Mouse (Mus musculus) liver, embryonic 16.5 days (tissue): Measurements from ENCODE around the gene Cdc42se2. TPM values are rescaled to one million over a fixed set of nuclear protein-coding genes. Genes with fewer than 3 reads are reported as not detected.

ENCODE experiments used
- ATAC-seq: fragments of 200-750 bp; cut with Nextera tagmentation; 2 replicates; pipeline ENCODE4 v1.8.0; 2017; ENCODE audit warnings: low read depth, mild to moderate bottlenecking, moderate number of reproducible peaks, moderate library complexity
- H3K27ac ChIP-seq: fragments of 300-500 bp; sonication (generic); 2 replicates; pipeline ENCODE4 v1.5.1; 2014; ENCODE audit warnings: mild to moderate bottlenecking, low read length
- H3K27me3 ChIP-seq: fragments of 300-500 bp; sonication (generic); 2 replicates; pipeline ENCODE4 v1.6.1; 2014; ENCODE audit warnings: low read depth, low read length, mixed read lengths; ENCODE audit not compliant: control insufficient read depth, insufficient read depth
- H3K36me3 ChIP-seq: fragments of 300-500 bp; sonication (generic); 2 replicates; pipeline ENCODE4 v1.6.1; 2014; ENCODE audit warnings: mild to moderate bottlenecking; ENCODE audit not compliant: control insufficient read depth, insufficient read depth
- H3K4me1 ChIP-seq: fragments of 300-500 bp; sonication (generic); 2 replicates; pipeline ENCODE4 v1.6.1; 2014; ENCODE audit warnings: low read depth, low read length, mixed read lengths; ENCODE audit not compliant: control insufficient read depth
- H3K4me2 ChIP-seq: fragments of 300-500 bp; sonication (generic); 2 replicates; pipeline ENCODE4 v1.6.1; 2014; ENCODE audit warnings: low read depth, low read length, mixed read lengths
- H3K4me3 ChIP-seq: fragments of 300-500 bp; sonication (generic); 2 replicates; pipeline ENCODE4 v1.5.1; 2014; ENCODE audit warnings: low read depth, mild to moderate bottlenecking, low read length
- H3K9ac ChIP-seq: fragments of 300-500 bp; sonication (generic); 2 replicates; pipeline ENCODE4 v1.6.1; 2014; ENCODE audit warnings: low read depth, low read length
- H3K9me3 ChIP-seq: fragments of 300-500 bp; sonication (generic); replicated peaks from 2 replicates; pipeline ENCODE4 v1.6.1; 2016; ENCODE audit warnings: low read length; ENCODE audit not compliant: control insufficient read depth
- WGBS: fragments of 180-500 bp; shearing (Covaris S2); extraction: QIAGEN DNeasy Blood & Tissue Kit; methylation state at CpG from one replicate; pipeline ENCODE4 v1.1.7; 2014; ENCODE audit not compliant: insufficient replicate concordance; 5-methylcytosine and 5-hydroxymethylcytosine counted together
- polyA plus RNA-seq: library from polyadenylated mRNA; unstranded; fragments of >200 nt; fragmentation: Nextera tagmentation; extraction: Ambion mirVana; gene quantifications from 2 replicates; pipeline ENCODE4 v1.2.1, GENCODE M21; 2015

The Cdc42se2 gene
- polyA plus RNA-seq, 1 experiment from 2014 or later: 19.1 TPM

DNA sequence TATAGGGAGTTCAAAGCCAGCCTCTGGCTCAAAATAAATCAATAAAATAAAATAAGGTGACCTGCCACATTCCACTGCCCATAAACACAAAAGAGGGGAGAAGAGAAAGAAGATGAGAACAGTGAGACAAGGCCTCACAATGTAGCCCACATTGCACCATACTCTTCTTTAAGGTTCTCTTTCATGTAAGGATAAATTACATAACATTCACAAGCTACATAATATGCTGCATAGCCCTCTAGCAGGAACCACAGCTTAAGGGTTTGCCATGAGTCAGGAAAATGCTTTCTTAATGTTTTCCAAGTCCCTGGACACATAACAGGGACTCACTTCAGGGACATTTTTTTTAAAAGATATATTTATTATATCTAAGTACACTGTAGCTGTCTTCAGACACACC is 15.9 kb downstream of the Cdc42se2 start:
- H3K36me3 ChIP-seq: no peaks in the 10 kb centered on the region
- no peaks in the 10 kb centered on the region for H3K27me3 ChIP-seq
- H3K4me1 ChIP-seq: peaks cover 20% of the 10 kb centered on the region
- H3K4me3 ChIP-seq: no peak overlapping the region
- H3K27ac ChIP-seq: no peak overlapping the region
- no peak overlapping the region for H3K4me2 ChIP-seq
- H3K9ac ChIP-seq: no peak overlapping the region
- no peak for ATAC-seq
- H3K9me3 ChIP-seq: no peaks in the 10 kb centered on the region

DNA sequence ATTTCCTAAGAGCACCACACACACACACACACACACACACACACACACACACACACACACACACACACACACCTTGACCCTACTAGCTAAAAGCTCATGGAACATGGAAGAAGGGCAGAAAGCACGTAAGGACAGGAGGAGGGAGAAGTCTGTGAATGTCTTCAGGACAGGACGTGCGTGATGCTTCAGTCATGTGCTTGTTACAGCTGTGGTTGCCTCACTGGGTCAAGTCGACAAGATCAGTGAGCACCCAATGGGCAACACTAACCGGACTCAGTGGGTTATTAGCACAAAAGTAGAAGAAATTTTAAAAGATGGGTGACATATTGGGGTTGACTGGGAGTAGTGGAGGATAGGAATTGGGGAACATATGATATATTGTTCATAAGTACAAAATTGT is 17.6 kb downstream of the Cdc42se2 start:
- H3K27ac ChIP-seq: no peak overlapping the region
- no peak overlapping the region for H3K4me3 ChIP-seq
- WGBS: 59% methylated on average over 5 of the region's 5 CpGs
- H3K27me3 ChIP-seq: no peaks in the 10 kb centered on the region
- H3K4me1 ChIP-seq: peaks cover 5% of the 10 kb centered on the region
- no peaks in the 10 kb centered on the region for H3K36me3 ChIP-seq
- H3K9ac ChIP-seq: no peak overlapping the region
- H3K9me3 ChIP-seq: no peaks in the 10 kb centered on the region
- H3K4me2 ChIP-seq: no peak overlapping the region
- no peak for ATAC-seq

DNA sequence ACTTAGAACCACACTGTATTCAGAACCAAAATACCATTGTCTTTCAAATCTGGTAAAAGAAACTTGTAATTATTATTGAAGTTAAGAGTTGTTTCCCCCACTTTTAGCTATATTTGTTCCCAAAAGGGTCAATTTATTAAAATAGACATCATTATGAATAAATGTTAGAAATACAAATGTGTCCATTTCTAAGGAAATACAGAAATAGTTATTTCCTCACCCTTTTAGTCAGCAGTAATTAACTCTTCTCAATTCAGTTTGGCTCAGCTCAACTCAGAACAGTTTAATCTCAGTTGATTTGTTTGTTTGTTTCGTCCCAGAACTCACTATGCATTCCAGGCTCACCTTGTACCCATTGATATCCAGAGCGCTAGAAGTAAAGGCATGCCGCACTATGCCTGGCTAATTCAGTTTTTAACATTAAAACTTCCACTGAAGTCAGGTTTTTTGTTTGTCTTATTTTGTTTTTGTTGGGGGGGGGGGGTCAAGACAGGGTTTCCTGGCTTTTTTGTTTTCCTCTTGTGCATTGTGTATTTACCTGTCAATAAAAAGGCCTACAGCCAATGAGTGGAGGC is 19.3 kb downstream of the Cdc42se2 start:
- 79% methylated on average over 3 of the region's 3 CpGs for WGBS

DNA sequence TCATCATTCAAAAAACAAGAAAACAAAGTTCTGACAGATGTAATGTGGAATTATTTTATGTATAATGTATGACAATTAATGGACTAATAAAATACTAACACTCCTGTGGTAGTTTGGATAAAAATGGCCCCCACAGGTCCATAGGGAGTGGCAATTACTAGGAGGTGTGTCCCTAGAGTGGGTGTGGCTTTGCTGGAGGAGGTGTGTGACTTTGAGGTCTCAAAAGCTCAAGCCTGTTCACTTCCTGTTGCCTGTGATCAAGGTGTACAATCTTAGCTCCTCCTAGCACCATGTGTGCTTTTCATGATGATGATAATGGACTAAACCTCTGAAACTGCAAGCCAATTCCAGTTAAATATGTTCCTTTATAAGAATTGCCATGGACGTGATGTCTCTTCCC is 22.7 kb downstream of the Cdc42se2 start:
- H3K4me2 ChIP-seq: no peak overlapping the region
- ATAC-seq: no peak
- WGBS: 91% methylated on average over 1 of the region's 1 CpGs
- no peaks in the 10 kb centered on the region for H3K36me3 ChIP-seq
- H3K9ac ChIP-seq: no peak overlapping the region
- H3K27ac ChIP-seq: no peak overlapping the region
- H3K27me3 ChIP-seq: no peaks in the 10 kb centered on the region
- H3K4me3 ChIP-seq: no peak overlapping the region
- no peaks in the 10 kb centered on the region; the same call in 1 of the 2 replicates for H3K4me1 ChIP-seq
- no peaks in the 10 kb centered on the region for H3K9me3 ChIP-seq

More for the DNA sequence above, 19.3 kb downstream of the Cdc42se2 start:
- no peak overlapping the region for H3K4me2 ChIP-seq
- no peak overlapping the region for H3K4me3 ChIP-seq
- no peaks in the 10 kb centered on the region for H3K36me3 ChIP-seq
- H3K27me3 ChIP-seq: no peaks in the 10 kb centered on the region
- no peaks in the 10 kb centered on the region for H3K9me3 ChIP-seq
- no peaks in the 10 kb centered on the region; the same call in 1 of the 2 replicates for H3K4me1 ChIP-seq
- H3K9ac ChIP-seq: no peak overlapping the region
- H3K27ac ChIP-seq: no peak overlapping the region
- ATAC-seq: no peak

DNA sequence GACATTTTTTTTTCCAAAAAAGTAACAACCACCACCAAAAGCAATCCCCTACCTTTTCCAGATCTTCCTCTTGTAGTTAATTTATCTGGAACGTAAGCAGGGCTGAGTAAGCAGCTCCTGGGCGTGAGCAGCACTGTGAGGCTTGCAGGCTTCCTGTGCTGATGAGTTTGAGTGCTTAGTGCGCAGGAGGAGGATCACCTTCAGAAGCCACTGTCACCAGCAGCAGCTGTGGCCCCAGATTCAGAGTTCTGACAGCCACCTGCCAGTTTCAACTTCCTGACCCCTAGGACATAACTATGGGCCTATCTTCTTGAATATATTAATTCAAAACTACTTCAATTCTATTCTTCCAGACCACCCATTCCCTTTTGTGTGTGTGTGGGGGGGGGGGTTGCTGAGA is 23.4 kb downstream of the Cdc42se2 start:
- Histone ChIP-seq H3K27ac (no peak overlapping the region), H3K4me3 (no peak overlapping the region), H3K4me1 (no peaks in the 10 kb centered on the region; the same call in 1 of the 2 replicates), H3K4me2 (no peak overlapping the region), H3K27me3 (no peaks in the 10 kb centered on the region), H3K36me3 (no peaks in the 10 kb centered on the region), H3K9me3 (no peaks in the 10 kb centered on the region), H3K9ac (no peak overlapping the region)
- ATAC-seq: no peak
- 45% methylated on average over 3 of the region's 3 CpGs for WGBS

DNA sequence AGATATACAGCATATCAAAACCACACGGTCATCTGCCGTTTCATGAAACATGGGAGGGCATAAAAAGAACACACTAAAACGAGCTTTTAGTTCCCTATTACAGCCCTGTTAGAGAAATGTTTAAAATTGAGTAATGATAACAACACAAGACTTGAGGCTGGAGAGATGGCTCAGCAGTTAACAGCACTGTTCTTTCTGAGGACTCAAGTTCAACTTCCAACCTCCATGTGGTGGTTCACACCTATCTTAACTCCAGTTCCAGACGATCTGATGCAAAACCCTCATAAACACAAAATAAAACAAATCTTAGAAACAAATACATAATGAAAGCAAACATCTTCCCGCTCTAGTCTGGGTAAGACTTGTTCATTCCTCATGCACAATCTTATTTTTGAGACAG is 24.7 kb downstream of the Cdc42se2 start:
- Histone ChIP-seq H3K4me1 (no peaks in the 10 kb centered on the region; the same call in 1 of the 2 replicates), H3K27ac (no peak overlapping the region), H3K27me3 (no peaks in the 10 kb centered on the region), H3K36me3 (no peaks in the 10 kb centered on the region), H3K4me3 (no peak overlapping the region), H3K9me3 (no peaks in the 10 kb centered on the region), H3K4me2 (no peak overlapping the region), H3K9ac (no peak overlapping the region)
- 59% methylated on average over 5 of the region's 5 CpGs for WGBS
- no peak for ATAC-seq

DNA sequence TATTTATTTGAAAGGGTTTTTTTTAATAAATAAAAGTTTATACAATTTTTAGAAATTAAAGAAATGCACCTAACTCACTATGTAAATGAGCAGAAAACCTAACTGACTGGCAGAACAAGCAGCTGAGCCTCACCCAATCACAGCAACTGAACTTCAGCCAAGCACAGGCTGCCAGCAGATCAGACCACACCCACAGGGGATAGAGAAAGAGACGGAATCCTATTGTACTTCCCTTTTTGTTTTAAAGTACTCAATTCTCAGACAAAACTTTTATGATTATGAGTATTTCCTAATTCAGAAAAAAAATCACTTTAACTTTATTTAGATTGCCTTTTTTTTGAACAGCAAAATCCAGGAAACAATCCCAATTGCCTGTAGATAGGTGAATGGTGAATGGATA is 29.5 kb downstream of the Cdc42se2 start:
- Histone ChIP-seq H3K4me2 (no peak overlapping the region), H3K4me1 (no peaks in the 10 kb centered on the region), H3K9ac (no peak overlapping the region), H3K36me3 (no peaks in the 10 kb centered on the region), H3K4me3 (no peak overlapping the region), H3K27me3 (no peaks in the 10 kb centered on the region), H3K9me3 (no peaks in the 10 kb centered on the region), H3K27ac (no peak overlapping the region)
- 6% methylated on average over 1 of the region's 1 CpGs for WGBS
- ATAC-seq: no peak

DNA sequence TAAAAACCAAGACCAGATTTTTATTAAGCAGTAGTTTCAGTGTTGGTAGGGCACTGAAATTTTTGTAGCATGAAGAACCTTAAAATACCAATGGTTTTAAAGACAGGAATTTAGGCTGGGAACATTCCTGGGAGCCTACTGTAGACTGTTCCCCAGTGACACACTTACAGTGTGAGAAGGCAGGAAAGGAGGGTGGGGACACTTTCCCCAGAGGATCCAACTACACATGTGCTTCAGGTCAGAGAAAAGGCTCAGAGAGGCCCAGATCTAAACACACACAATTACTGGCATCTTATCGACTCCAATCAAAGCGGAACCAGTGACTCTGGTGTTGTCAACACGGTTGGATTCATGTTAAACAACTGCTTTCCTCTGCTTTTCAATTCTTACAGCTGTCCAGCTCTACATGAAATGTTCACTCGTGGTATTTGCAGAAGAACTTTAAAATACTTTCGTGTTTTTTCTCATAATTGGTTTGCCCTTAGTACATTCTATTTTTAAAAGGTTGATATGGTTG is 32.3 kb downstream of the Cdc42se2 start:
- WGBS: 73% methylated on average over 5 of the region's 5 CpGs
- Histone ChIP-seq H3K9ac (no peak overlapping the region), H3K9me3 (no peaks in the 10 kb centered on the region), H3K36me3 (no peaks in the 10 kb centered on the region), H3K27ac (no peak overlapping the region), H3K4me3 (no peak overlapping the region), H3K27me3 (no peaks in the 10 kb centered on the region), H3K4me1 (no peaks in the 10 kb centered on the region), H3K4me2 (no peak overlapping the region)
- no peak for ATAC-seq

DNA sequence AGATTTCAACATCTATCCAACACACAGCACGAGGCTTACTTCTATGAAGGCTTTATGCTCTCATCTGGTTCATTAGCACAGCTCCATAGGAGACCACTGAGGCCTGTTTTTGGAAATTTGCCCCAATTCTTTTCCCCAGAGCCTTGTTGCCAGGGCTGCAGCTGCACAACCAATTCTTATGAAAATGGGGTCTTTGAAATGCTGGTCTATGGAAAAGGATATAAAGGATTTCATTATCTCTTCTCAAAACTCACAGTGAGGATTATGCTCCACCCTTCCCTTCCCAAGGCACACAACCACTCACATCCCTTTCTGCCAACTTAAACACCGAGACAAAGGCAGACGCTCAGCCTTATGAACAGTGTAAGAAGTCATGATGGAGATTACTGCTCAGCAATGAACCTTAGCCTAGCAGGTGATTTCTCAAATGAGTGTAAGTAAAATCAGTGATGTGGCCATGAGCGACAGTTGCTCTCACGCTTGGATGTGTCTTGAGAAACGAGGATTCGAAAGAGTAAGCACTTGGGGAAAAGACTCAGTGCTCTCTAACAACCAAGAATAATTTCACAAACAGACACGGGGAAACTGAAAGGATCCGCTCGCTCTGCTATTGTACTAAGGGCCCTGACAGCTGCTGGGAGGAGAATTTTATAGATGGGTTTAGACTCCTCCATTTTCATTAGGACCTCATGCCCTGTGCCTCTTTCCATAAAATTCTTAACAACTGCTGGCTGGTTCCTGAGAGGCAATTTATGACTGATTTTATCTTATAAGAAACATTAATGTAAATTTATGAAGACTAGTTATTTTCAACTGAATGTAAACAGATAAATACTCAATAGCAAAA is 33.0 kb downstream of the Cdc42se2 start:
- H3K27ac ChIP-seq: no peak overlapping the region
- H3K27me3 ChIP-seq: no peaks in the 10 kb centered on the region
- H3K4me2 ChIP-seq: no peak overlapping the region
- H3K36me3 ChIP-seq: no peaks in the 10 kb centered on the region
- H3K9me3 ChIP-seq: no peaks in the 10 kb centered on the region
- H3K9ac ChIP-seq: no peak overlapping the region
- WGBS: 78% methylated on average over 10 of the region's 10 CpGs
- H3K4me1 ChIP-seq: no peaks in the 10 kb centered on the region
- no peak for ATAC-seq
- no peak overlapping the region for H3K4me3 ChIP-seq
